Mouse (Mus musculus) CH12.LX (cell line): Measurements from ENCODE around the gene Dlg2.

Source experiments
- CHD2 ChIP-seq: IDR thresholded peaks from 2 replicates; pipeline ENCODE4 v1.6.1; 2011; ENCODE audit warnings: low read length, improper control_type of control experiment
- CTCF ChIP-seq, 2 experiments: IDR thresholded peaks in 1 of 2; conservative IDR thresholded peaks in 1 of 2; 2 replicates each; pipeline ENCODE4 v1.5.1; 2011 to 2012; ENCODE audit warnings: low read depth in 2 of 2, low read length in 2 of 2, improper control_type of control experiment in 1 of 2, inconsistent platforms in 1 of 2, mild to moderate bottlenecking in 1 of 2, moderate library complexity in 1 of 2
- EP300 ChIP-seq: IDR thresholded peaks from 2 replicates; pipeline ENCODE4 v1.6.1; 2011; ENCODE audit warnings: low read length, improper control_type of control experiment
- GABPA ChIP-seq: IDR thresholded peaks from 2 replicates; pipeline ENCODE4 v1.6.1; 2012; ENCODE audit warnings: low read depth, low read length, improper control_type of control experiment, inconsistent platforms; ENCODE audit not compliant: insufficient replicate concordance
- USF2 ChIP-seq: conservative IDR thresholded peaks from 2 replicates; pipeline ENCODE4 v1.6.1; 2011; ENCODE audit warnings: low read depth, low read length, improper control_type of control experiment

DNA sequence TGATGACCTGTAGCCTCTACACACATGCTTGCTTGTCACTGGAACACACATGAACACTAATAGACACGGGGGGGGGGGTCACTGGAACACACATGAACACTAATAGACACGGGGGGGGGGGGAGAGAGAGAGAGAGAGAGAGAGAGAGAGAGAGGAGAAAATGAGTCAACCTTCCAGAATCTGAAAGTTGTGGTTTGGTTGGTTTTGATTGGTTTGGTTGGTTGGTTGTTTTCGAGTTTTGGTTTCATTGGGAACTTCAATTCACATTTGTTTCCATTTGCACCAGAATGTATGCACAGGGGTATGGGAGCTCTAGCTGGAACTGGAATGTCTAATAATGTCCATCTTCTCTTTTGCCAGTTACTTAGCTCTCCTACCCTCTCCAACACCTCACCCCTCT lies 1611.0 kb downstream of the Dlg2 start:
- TF ChIP-seq CTCF (conservative IDR thresholded peaks at IDR 0.05 in 1 of 2, IDR thresholded peaks at IDR 0.05 in 1 of 2; ENCODE audit: low read depth in 2 of 2, low read length in 2 of 2) (no peak), GABPA (no peak), USF2 (no peak), CHD2 (no peak), EP300 (peak; percentile 77)
